Mouse (Mus musculus) ES-E14 (cell line): Measurements from ENCODE around the gene Tacr2. TPM values are rescaled to one million over a fixed set of nuclear protein-coding genes. Genes with fewer than 3 reads are reported as not detected.

ENCODE experiments used
- DNase-seq: peaks from one replicate; pipeline ENCODE4 v3.0.0-alpha.2; 2013; ENCODE audit warnings: low read depth, low spot score
- H3K27ac ChIP-seq: 2 replicates; pipeline ENCODE4 v1.5.1; 2012; ENCODE audit warnings: low read depth, mild to moderate bottlenecking, low read length, moderate library complexity, mixed read lengths; ENCODE audit not compliant: poor library complexity, insufficient read depth, severe bottlenecking
- H3K36me3 ChIP-seq: 2 replicates; pipeline ENCODE4 v1.6.1; 2012; ENCODE audit warnings: mild to moderate bottlenecking, low read length, moderate library complexity, mixed read lengths; ENCODE audit not compliant: control insufficient read depth, poor library complexity, insufficient read depth, severe bottlenecking
- H3K4me1 ChIP-seq, 2 experiments: fragments of 150-350 bp in 1 of 2; sonication (generic) in 1 of 2; 2 replicates each; pipeline ENCODE4 v1.6.1; 2012; ENCODE audit warnings: low read length in 2 of 2, mild to moderate bottlenecking in 1 of 2, mixed read lengths in 1 of 2; ENCODE audit not compliant: control insufficient read depth in 2 of 2, insufficient read depth in 2 of 2, poor library complexity in 1 of 2
- H3K4me3 ChIP-seq, 2 experiments: fragments of 150-350 bp in 1 of 2; sonication (generic) in 1 of 2; 2 replicates each; pipeline ENCODE4 v1.5.1; 2012; ENCODE audit warnings: low read length in 2 of 2, low read depth in 1 of 2, mild to moderate bottlenecking in 1 of 2, mixed read lengths in 1 of 2; ENCODE audit not compliant: insufficient read depth in 1 of 2, poor library complexity in 1 of 2, severe bottlenecking in 1 of 2
- H3K9ac ChIP-seq: 2 replicates; pipeline ENCODE4 v1.6.1; 2012; ENCODE audit warnings: low read depth, mild to moderate bottlenecking, low read length, mixed read lengths; ENCODE audit not compliant: poor library complexity, insufficient read depth, severe bottlenecking
- H3K9me3 ChIP-seq: fragments of 150-350 bp; sonication (generic); 2 replicates; pipeline ENCODE4 v1.6.1; 2012; ENCODE audit warnings: low read depth, mild to moderate bottlenecking, low read length; ENCODE audit not compliant: control insufficient read depth, insufficient read depth
- CHD2 ChIP-seq: IDR thresholded peaks from 2 replicates; pipeline ENCODE4 v1.6.1; 2014; ENCODE audit warnings: mild to moderate bottlenecking, low read depth, low read length, inconsistent platforms
- HCFC1 ChIP-seq: IDR thresholded peaks from 2 replicates; pipeline ENCODE4 v1.6.1; 2012; ENCODE audit warnings: low read length, inconsistent platforms, borderline replicate concordance; ENCODE audit not compliant: insufficient read depth
- MAFK ChIP-seq: IDR thresholded peaks from 2 replicates; pipeline ENCODE4 v1.6.1; 2014; ENCODE audit warnings: mild to moderate bottlenecking, low read depth, low read length, inconsistent platforms; ENCODE audit not compliant: insufficient read depth
- ZC3H11A ChIP-seq: IDR thresholded peaks from 2 replicates; pipeline ENCODE4 v1.6.1; 2012; ENCODE audit warnings: low read depth, mild to moderate bottlenecking, inconsistent platforms, low read length, borderline replicate concordance
- ZNF384 ChIP-seq: IDR thresholded peaks from 2 replicates; pipeline ENCODE4 v1.6.1; 2012; ENCODE audit warnings: low read depth, low read length, inconsistent platforms
- in situ Hi-C, 2 experiments: fragments of 600-800 bp; cut with MboI; formaldehyde crosslinking; loops; one replicate each; pipeline ENCODE4 v1.15.1; 2025; ENCODE audit warnings: low sequenced_read_pairs in 2 of 2, inconsistent platforms in 1 of 2; ENCODE audit not compliant: unreplicated experiment in 2 of 2
- total RNA-seq: library from RNA; depleted of rRNA; stranded (reverse); fragments of 300-350 nt; gene quantifications from 2 replicates; pipeline ENCODE4 v1.2.3, GENCODE M21; 2012; rRNA removed

The Tacr2 gene
- total RNA-seq, 1 experiment: 0.18 TPM

- Histone ChIP-seq H3K9me3 (no peaks in the 10 kb centered on the region), H3K4me1 (peaks cover 0 to 21% of the 10 kb centered on the region in 2 experiments; a peak in 3 of 4 replicates), H3K9ac (peak overlapping the region; percentile 49; the same call in 1 of the 2 replicates), H3K27ac (peak overlapping the region; percentile 53), H3K4me3 (peak overlapping the region; percentile 7 to 32; a peak in 2 of 4 replicates), H3K36me3 (no peaks in the 10 kb centered on the region; the same call in 1 of the 2 replicates)
- in situ Hi-C loops: no loop called here
- TF ChIP-seq CHD2 (no peak), MAFK (no peak), ZNF384 (no peak), HCFC1 (no peak), ZC3H11A (no peak)
- DNase-seq: peak; percentile 44
Measured at GRCm38 (mm10) chr10:62313885-62314424, 61.7 kb downstream of the Tacr2 start.

Other genes with a start within 250 kb of the Tacr2 start
- gene Neurog3, start 119.3 kb upstream of the Tacr2 start, total RNA-seq: 0.63 and 0.94 TPM in 2 replicates
- gene Fam241b, start 108.5 kb upstream of the Tacr2 start, total RNA-seq: 6.9 and 7.5 TPM in 2 replicates
- 10.1 and 26.3 TPM in 2 replicates for gene Tspan15, start 21.2 kb upstream of the Tacr2 start, total RNA-seq
- gene Hk1, start 127.5 kb downstream of the Tacr2 start, total RNA-seq: 18.8 and 22.6 TPM in 2 replicates
- gene Hkdc1, start 170.1 kb downstream of the Tacr2 start, total RNA-seq: 0.63 and 3.3 TPM in 2 replicates
- 1.4 and 1.5 TPM in 2 replicates for gene 4930507D05Rik, start 197.1 kb downstream of the Tacr2 start, total RNA-seq
- 50.0 and 54.7 TPM in 2 replicates for gene Supv3l1, start 197.3 kb downstream of the Tacr2 start, total RNA-seq
- 21.7 and 32.1 TPM in 2 replicates for gene Vps26a, start 234.4 kb downstream of the Tacr2 start, total RNA-seq